Mouse (Mus musculus): ENCODE measurements around the gene Cpped1. TPM values are rescaled to one million over a fixed set of nuclear protein-coding genes. Genes with fewer than 3 reads are reported as not detected.

Cpped1 gene
- polyA plus RNA-seq (2016; fragmentation: Nextera tagmentation; extraction: Ambion mirVana) = 12.5 and 12.7 TPM in 2 replicates

DNA sequence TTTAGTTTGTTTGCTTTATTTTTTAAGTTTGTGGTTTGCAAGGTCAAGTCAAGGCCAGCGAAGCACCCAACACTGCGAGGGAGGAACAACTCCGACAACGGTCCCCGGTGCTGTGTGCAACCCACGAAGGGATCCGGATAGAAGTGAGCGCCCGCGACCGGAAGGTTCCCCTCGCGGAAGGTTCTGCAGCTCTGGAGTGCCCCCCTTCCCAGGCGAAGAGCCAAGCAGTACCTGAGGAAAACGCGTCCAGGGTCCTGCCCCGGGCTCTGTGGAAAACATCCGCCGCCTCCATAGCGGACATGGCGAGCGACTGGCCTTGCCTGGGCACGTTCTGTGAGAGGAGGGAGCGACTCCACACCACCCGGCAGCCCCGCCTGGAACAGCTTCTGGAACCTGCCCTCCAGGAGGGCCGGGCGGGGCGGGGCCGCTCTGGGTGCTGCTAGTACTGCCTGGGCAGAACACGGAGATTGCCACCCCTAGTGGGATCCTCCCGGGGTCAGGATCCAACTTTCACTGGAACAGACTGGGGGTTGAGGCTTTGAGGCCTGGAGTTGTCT lies at the start of gene Cpped1:
Gene Cpped1, minus strand, starts transcription at position 411 of the 557 bp plus-strand sequence.
- no peaks in the 10 kb centered on the region for H3K36me3 ChIP-seq (replicated peaks)
- no peaks in the 10 kb centered on the region for H3K9me3 ChIP-seq
- H3K27ac ChIP-seq = peak within 1 kb of the TSS; percentile 91
- H3K4me3 ChIP-seq = peak within 1 kb of the TSS; percentile 68
- H3K27me3 ChIP-seq (ENCODE audit: poor library complexity, severe bottlenecking) = no peaks in the 10 kb centered on the region
- peaks cover 10% of the 10 kb centered on the region for H3K4me1 ChIP-seq
- peak; percentile 83 for DNase-seq (ENCODE audit: extremely low spot score, low spot score)
- under 1% methylated on average over 32 of the region's 32 CpGs for WGBS

GRCm38 (mm10) chr16:11940477-11940876 lies 31.2 kb upstream of the Cpped1 start:
- Histone ChIP-seq H3K27me3 (ENCODE audit: poor library complexity, severe bottlenecking) (no peaks in the 10 kb centered on the region), H3K4me1 (no peaks in the 10 kb centered on the region), H3K36me3 (replicated peaks) (no peaks in the 10 kb centered on the region), H3K9me3 (peaks cover 5% of the 10 kb centered on the region; the same call in 1 of the 2 replicates), H3K27ac (no peak overlapping the region), H3K4me3 (no peak overlapping the region)
- DNase-seq (ENCODE audit: extremely low spot score, low spot score) = no peak

DNA sequence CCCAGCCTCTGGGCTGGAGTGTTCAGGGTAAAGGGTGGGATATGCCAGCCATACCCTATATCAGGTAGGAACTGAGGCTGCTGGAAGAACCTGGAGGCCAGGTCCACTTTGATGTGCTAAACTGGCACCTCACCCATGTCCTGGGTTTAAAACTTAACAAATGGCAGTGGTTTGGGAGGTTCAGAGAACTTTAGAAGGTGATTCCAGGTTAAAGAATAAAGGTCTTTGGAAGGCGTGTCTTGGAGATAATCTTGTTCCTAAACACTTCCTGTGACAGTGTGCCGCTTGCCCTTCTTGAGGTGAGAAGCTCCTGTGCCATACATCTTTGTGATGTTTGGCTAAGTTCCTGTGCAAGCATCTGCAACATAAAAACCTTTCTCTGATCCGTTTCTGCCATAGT lies 1.6 kb upstream of the Cpped1 start:
- DNase-seq (ENCODE audit: extremely low spot score, low spot score) = no peak
- H3K4me3 ChIP-seq = no peak overlapping the region
- no peak overlapping the region for H3K27ac ChIP-seq
- no peaks in the 10 kb centered on the region for H3K36me3 ChIP-seq (replicated peaks)
- 90% methylated on average over 3 of the region's 3 CpGs for WGBS
- no peaks in the 10 kb centered on the region for H3K9me3 ChIP-seq
- H3K27me3 ChIP-seq (ENCODE audit: poor library complexity, severe bottlenecking) = no peaks in the 10 kb centered on the region
- peaks cover 10% of the 10 kb centered on the region for H3K4me1 ChIP-seq

GRCm38 (mm10) chr16:11909817-11910216 lies 572 bp upstream of the Cpped1 start:
- peak overlapping the region; percentile 68; the same call in 1 of the 2 replicates for H3K4me3 ChIP-seq
- no peak overlapping the region for H3K27ac ChIP-seq
- H3K36me3 ChIP-seq (replicated peaks) = no peaks in the 10 kb centered on the region
- H3K27me3 ChIP-seq (ENCODE audit: poor library complexity, severe bottlenecking) = no peaks in the 10 kb centered on the region
- H3K9me3 ChIP-seq = no peaks in the 10 kb centered on the region
- 84% methylated on average over 3 of the region's 3 CpGs for WGBS
- peaks cover 10% of the 10 kb centered on the region for H3K4me1 ChIP-seq
- no peak for DNase-seq (ENCODE audit: extremely low spot score, low spot score)

DNA sequence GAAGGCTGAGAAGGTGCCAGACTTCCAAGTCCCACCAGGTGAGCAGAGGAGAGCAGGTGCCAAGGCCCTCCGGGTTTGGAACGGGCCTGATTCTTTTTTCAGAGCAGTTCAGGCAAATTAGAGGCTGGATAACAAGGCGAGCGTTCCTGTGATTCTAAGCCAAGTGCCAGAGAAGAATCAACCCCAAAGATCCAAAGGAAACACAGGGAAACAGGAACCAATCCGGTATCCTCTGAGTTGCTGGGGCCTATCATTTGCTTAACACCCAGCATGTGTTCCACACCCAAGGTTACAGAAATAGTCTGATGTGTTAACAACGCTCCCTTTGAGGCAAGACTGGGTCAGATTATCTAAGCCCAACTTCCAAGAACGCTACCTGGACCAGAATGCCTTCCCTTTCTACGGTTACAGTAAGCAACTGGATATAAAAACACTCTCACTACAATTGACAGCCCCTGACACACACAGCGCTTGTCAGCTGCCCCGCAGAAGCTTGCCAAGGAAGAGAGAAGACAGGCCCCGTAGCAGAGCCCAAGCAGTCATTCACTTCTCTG lies 707 bp downstream of the Cpped1 start:
- WGBS = 31% methylated on average over 11 of the region's 11 CpGs
- H3K36me3 ChIP-seq (replicated peaks) = no peaks in the 10 kb centered on the region
- H3K4me3 ChIP-seq = peak overlapping the region; percentile 68
- H3K27me3 ChIP-seq (ENCODE audit: poor library complexity, severe bottlenecking) = no peaks in the 10 kb centered on the region
- H3K9me3 ChIP-seq = no peaks in the 10 kb centered on the region
- no peak for DNase-seq (ENCODE audit: extremely low spot score, low spot score)
- peaks cover 10% of the 10 kb centered on the region for H3K4me1 ChIP-seq
- peak overlapping the region; percentile 91 for H3K27ac ChIP-seq

DNA sequence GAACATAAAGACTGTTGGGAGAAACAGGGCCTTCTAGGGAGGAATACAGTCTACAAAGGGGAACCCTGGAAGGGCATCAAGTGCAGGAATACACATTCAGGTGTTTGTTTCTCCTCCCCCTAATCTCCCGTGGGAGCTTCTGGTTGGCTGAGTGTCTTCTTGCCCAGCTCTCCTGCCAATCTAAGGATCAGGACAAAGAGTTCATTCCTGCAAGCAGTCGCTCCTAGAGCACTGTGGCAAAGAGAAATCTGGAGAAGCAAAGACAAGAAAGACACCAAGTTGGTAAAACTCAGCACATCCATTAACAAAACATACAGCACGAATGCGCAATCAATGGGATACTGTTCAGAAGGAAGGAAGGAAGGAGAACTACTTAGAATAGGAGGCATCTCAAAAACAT lies 1.4 kb downstream of the Cpped1 start:
- Histone ChIP-seq H3K36me3 (replicated peaks) (no peaks in the 10 kb centered on the region), H3K4me1 (peaks cover 10% of the 10 kb centered on the region), H3K9me3 (no peaks in the 10 kb centered on the region), H3K27ac (no peak overlapping the region), H3K4me3 (0 out of 2 replicates have a peak overlapping the region, but pooled peaks have one; percentile 68), H3K27me3 (ENCODE audit: poor library complexity, severe bottlenecking) (no peaks in the 10 kb centered on the region)
- no peak for DNase-seq (ENCODE audit: extremely low spot score, low spot score)
- WGBS = 81% methylated on average over 4 of the region's 4 CpGs

DNA sequence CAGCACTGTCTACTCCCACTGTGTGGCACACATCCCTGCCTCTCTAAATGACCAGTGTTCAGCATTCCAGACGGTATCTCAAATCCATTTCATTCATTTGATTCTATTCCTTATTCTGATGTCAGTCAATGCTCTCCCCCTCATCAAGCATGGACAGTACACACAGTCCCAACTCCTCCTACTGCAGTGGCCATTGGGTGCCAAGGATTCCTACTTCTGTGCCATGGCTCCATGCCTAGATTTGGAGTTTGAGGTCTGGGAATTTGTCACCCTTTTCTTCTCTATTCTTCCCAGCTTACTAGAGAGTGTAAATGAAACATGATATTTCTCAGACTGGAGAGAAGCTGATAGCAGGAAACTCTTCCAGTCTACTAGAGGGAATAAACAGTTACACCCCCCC lies 2.3 kb downstream of the Cpped1 start:
- H3K9me3 ChIP-seq = no peaks in the 10 kb centered on the region
- DNase-seq (ENCODE audit: extremely low spot score, low spot score) = no peak
- no peak overlapping the region for H3K4me3 ChIP-seq
- H3K4me1 ChIP-seq = peaks cover 10% of the 10 kb centered on the region
- H3K27me3 ChIP-seq (ENCODE audit: poor library complexity, severe bottlenecking) = no peaks in the 10 kb centered on the region
- H3K36me3 ChIP-seq (replicated peaks) = no peaks in the 10 kb centered on the region
- WGBS = 89% methylated on average over 1 of the region's 1 CpGs
- no peak overlapping the region for H3K27ac ChIP-seq

DNA sequence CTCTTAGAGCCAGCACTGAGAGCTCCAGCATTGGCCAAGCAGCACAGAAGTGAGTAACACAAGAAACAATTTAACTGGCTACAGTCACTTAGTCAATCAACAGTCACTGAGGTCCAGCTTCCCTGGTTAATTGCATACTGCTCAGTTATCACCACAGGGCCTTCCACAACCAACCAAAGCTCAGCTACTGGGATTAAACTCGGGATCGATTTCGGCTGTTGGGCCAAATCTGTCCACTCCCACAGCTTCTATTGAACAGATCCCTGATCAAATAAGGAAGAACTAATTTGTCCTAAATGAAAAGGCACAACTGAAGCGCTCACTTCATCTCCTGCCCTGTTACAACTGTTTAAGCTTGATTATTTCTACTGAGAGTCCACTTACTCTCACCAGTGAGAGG lies 4.0 kb downstream of the Cpped1 start:
- H3K9me3 ChIP-seq = no peaks in the 10 kb centered on the region
- WGBS = 85% methylated on average over 4 of the region's 4 CpGs

DNA sequence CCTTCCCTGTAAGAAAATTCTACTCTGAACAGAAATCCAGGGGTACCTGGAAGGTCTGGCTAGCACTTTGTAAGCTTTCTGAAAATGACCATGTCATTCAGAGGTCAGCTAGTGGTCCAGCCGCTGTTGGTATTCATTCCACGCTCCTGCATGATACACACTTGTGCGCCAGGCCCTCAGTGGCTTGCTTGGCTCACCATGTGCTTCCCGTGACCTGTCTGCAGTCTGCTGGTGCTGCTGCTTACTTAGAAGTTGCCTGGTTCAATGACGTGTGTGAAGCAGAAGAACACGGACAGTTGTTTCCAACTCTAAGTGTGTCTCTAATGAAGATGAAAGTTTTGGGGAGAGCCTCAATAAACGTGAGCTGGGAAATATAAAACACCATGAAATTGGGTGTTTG lies 7.2 kb downstream of the Cpped1 start:
- Histone ChIP-seq H3K4me3 (no peak overlapping the region), H3K36me3 (replicated peaks) (no peaks in the 10 kb centered on the region), H3K9me3 (no peaks in the 10 kb centered on the region), H3K27me3 (ENCODE audit: poor library complexity, severe bottlenecking) (no peaks in the 10 kb centered on the region), H3K27ac (no peak overlapping the region), H3K4me1 (no peaks in the 10 kb centered on the region)
- DNase-seq (ENCODE audit: extremely low spot score, low spot score) = no peak
- WGBS = 89% methylated on average over 7 of the region's 7 CpGs

More for the DNA sequence above, 4.0 kb downstream of the Cpped1 start:
- no peak overlapping the region for H3K27ac ChIP-seq
- H3K36me3 ChIP-seq (replicated peaks) = no peaks in the 10 kb centered on the region
- peaks cover 10% of the 10 kb centered on the region for H3K4me1 ChIP-seq
- no peaks in the 10 kb centered on the region for H3K27me3 ChIP-seq (ENCODE audit: poor library complexity, severe bottlenecking)
- DNase-seq (ENCODE audit: extremely low spot score, low spot score) = no peak
- no peak overlapping the region for H3K4me3 ChIP-seq

DNA sequence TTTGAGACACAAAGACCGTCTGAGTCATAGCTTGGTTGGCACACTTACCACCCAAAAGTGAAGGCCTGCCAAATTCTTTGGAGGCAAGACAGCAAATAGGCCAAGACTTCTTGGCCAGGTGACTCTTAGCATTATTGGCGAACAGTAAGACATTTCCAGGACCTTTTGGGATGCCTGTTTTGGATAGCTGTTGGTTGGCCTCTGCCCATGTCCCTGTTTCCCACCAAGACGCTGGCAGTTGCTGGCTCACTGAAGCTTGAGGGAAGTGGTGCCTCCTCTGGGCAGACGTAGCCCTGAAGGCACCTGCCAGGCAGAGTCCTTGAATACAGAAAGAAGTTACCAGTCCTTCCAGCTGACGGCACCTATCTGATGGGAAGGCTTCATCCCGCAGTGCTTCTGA lies 8.9 kb downstream of the Cpped1 start:
- H3K9me3 ChIP-seq = no peaks in the 10 kb centered on the region
- H3K4me1 ChIP-seq = no peaks in the 10 kb centered on the region
- WGBS = 90% methylated on average over 6 of the region's 6 CpGs
- no peak for DNase-seq (ENCODE audit: extremely low spot score, low spot score)
- H3K27me3 ChIP-seq (ENCODE audit: poor library complexity, severe bottlenecking) = no peaks in the 10 kb centered on the region
- no peak overlapping the region for H3K4me3 ChIP-seq
- H3K36me3 ChIP-seq (replicated peaks) = no peaks in the 10 kb centered on the region
- no peak overlapping the region for H3K27ac ChIP-seq

DNA sequence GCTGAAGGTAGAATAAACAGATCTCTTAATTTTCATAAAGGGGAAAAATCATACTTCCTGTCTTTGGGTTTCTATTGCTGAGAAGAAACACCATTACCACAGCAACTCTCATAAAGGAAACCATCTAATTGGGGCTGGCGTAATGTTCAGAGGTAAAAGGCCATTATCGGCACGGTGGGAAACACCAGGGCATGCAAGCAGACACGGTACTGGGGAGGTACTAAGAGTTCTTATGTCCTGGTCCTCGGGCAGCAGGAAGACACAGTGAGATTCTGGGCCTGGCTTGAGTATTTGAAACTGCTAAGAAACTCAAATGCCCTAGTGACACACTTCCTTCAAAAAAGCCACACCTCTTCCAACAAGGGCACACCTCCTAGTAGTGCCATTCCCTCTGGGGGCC lies 12.8 kb downstream of the Cpped1 start:
- no peak for DNase-seq (ENCODE audit: extremely low spot score, low spot score)
- H3K27ac ChIP-seq = no peak overlapping the region
- H3K36me3 ChIP-seq (replicated peaks) = no peaks in the 10 kb centered on the region
- H3K27me3 ChIP-seq (ENCODE audit: poor library complexity, severe bottlenecking) = no peaks in the 10 kb centered on the region
- H3K4me3 ChIP-seq = no peak overlapping the region
- WGBS = 88% methylated on average over 5 of the region's 5 CpGs
- no peaks in the 10 kb centered on the region for H3K9me3 ChIP-seq
- no peaks in the 10 kb centered on the region for H3K4me1 ChIP-seq

DNA sequence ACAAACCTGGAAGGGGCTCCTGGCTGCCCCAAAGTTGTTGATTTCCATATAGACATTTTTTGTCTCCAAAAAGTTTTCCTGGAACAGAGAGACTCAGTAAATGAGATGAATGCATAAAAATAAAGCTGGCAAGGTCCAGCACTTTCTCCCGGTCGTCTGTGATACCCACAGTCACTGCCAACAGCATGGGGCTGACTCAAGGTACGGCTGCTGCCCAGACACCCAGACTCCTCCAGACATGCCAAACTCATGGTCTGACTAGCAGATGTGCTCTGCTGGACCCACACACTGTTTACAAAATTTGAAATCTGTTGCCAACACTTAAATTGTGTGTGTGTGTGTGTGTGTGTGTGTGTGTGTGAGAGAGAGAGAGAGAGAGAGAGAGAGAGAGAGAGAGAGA lies 14.4 kb downstream of the Cpped1 start:
- H3K27me3 ChIP-seq (ENCODE audit: poor library complexity, severe bottlenecking) = no peaks in the 10 kb centered on the region
- no peaks in the 10 kb centered on the region for H3K36me3 ChIP-seq (replicated peaks)
- H3K27ac ChIP-seq = no peak overlapping the region
- H3K9me3 ChIP-seq = no peaks in the 10 kb centered on the region
- H3K4me1 ChIP-seq = no peaks in the 10 kb centered on the region
- 90% methylated on average over 3 of the region's 3 CpGs for WGBS
- H3K4me3 ChIP-seq = no peak overlapping the region
- DNase-seq (ENCODE audit: extremely low spot score, low spot score) = no peak

- WGBS = 82% methylated on average over 3 of the region's 3 CpGs
- H3K4me3 ChIP-seq = no peak overlapping the region
- H3K36me3 ChIP-seq (replicated peaks) = no peaks in the 10 kb centered on the region; the same call in 1 of the 2 replicates
- no peaks in the 10 kb centered on the region for H3K4me1 ChIP-seq
- H3K9me3 ChIP-seq = no peaks in the 10 kb centered on the region
- no peaks in the 10 kb centered on the region for H3K27me3 ChIP-seq (ENCODE audit: poor library complexity, severe bottlenecking)
- no peak for DNase-seq (ENCODE audit: extremely low spot score, low spot score)
- no peak overlapping the region for H3K27ac ChIP-seq
These were observed 19.1 kb downstream of the Cpped1 start for GRCm38 (mm10) chr16:11890186-11890585.
